Mouse (Mus musculus) adrenal gland, postnatal 10 days (tissue): Measurements from ENCODE around the gene Mob1a. TPM values are rescaled to one million over a fixed set of nuclear protein-coding genes. Genes with fewer than 3 reads are reported as not detected.
A peak's percentile ranks its signal among the peaks of the same experiment; 100 is the strongest.

ENCODE experiments used
- DNase-seq: peaks from one replicate; pipeline ENCODE4 v3.0.0; 2021; ENCODE audit warnings: mixed read lengths
- total RNA-seq, 2 experiments: library from RNA; stranded (reverse); gene quantifications; 2 replicates each; pipeline ENCODE4 v1.2.3; 2021

Mob1a gene
- total RNA-seq, 2 experiments from 2014 or later, result 66.1 to 71.9 TPM

DNA sequence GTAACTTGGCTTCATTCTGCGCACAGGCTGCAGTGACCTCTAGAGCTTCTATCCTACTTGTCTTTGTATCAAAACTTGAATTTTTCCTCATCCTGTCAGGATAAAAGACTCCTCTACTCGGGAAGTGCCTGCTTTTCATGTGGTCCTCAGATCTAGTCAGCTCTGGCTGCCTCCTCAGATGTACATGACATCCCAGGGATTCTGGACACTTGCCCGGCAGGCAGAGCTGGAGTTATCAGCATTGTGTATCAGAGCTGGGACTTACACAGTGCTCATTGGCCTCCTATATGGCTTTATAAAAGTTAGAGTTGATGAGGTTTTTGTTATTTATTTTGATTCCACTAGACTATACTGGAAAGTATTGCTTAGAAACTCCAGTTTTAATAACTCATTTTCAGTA lies 15.6 kb downstream of the Mob1a start:
- DNase-seq, result no peak

DNA sequence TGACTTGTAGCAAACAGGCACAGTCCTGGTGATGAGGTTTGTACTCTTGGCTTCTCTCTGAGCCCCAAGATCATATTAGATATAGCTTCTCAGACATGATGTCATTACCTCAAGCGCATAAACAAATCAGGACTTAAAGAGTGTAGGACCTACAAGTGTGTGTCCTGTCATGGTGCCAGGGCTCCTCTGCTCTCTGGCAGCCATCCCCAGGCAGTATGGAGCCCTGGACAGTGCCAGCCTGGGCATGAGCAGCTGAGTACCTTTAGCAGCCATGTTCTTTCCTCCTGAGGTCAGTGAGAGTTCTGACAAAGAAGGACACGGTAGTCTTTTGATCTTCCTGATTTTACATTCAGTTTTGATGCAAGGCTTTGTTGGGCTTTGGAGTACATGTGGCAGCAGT lies 17.1 kb downstream of the Mob1a start:
- no peak for DNase-seq

DNA sequence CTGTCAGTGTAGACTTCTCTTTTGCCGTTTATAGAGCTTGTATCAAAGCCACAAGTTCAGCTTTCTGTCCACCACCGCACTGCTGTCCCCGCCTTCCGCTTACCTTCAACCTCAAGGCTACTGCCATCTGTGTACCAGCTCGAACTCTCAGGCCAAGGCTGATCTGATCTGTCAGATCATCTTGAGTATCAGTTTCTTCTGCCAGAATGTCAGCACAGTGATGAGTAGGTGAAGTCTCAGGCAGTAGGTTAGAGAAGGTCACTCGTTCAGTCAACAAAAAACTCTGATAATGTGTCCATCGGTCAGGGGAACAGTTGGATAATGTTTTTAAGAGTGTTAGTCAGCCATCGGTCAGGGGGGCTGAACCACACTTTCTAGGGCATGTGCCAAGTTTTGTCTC lies 19.5 kb downstream of the Mob1a start:
- DNase-seq, result peak; percentile 48

DNA sequence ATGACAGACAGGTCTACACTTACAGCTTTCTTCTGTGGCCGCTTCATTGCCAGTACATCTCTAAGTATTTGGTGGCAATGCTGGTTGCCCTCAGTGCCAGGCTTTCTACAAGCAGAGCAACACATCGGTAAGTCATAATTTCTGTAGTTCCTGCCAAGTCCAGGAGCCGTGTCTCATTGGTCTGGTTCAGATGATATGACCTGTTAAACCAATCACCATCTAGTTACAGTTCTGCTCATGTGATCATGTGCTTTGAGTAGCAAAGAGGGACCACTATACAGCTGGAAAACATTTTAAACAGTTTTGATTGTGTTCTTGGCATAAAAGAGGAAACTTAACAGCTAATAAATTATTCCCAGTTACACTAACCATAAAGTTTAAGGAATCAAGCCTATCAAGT lies 22.1 kb downstream of the Mob1a start:
- DNase-seq, result no peak

DNA sequence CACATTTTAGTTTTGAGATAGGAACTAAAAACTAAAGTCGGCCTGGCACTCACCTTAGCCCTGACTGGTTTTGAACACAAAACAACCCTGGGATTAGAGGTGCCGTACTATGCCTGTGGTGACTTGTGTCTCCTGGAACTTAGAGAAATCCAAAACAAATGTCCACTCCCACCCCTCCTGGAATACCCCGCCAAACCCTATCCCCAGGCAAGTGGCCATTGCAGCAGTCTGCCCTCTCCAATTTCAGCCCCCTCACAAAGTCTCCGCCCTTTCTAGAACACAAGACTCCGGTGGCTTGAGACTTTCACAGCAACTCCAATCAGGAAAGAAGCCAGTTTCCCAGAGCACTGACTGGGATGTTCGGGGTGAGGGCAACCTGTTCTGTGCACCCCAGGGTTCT lies 23.1 kb downstream of the Mob1a start, which contains the start of gene Bola3:
Bola3 (plus strand) TSS at position 275 of the 400 bp plus-strand sequence.
- DNase-seq, result no peak

DNA sequence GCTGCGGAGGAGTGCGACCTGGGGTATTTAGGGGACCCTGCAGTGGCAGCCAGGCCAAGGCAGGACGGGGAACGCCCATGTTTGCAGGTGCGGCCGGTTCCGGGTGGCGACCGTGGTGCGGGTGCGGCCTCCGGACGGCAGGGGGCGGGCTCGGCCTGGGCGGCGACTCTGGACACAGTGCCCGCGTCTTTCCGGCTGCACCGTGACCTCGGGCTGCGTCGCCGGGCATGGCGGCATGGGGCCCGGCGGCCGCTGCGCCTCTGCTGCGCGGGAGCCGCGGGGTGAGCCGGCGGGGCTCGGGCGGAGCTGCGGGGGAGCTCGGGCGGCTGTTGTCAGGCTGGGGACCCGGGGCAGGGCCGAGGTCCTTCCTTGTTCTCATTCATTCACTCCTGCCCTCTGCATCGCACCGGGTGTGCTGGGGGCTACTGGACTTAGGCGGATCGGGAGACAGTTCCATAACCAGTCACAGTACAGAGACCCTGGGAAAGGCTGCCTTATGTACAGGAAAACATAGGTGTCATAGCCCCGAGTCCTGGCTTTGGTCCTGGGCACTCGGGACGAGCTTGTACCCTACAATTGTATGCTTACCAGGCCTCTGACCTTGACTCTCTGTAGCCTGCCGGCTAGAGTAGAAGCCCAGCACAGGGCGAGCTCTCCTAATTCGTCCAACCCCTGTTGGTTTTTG lies 23.6 kb downstream of the Mob1a start:
- peak; percentile 97 for DNase-seq

DNA sequence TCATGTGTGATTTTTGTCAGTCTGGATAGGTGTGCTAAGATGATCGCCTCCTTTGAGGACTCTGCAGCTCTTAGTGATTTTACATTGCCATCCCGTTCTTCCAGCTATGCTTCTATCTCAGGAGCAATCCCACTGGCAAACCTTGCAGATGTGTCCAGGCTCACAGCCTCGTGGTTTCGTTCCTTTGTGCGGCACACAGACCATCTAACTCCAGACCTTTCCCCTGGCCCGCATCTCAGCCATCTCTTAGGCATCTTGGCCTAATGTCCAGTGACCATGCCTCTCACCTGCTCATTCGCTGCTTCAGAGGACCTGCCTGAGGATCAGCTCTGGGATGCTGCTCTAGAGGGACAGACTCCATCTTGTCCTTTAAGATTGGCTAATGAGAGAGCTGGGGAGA lies 24.4 kb downstream of the Mob1a start:
- DNase-seq, result no peak

DNA sequence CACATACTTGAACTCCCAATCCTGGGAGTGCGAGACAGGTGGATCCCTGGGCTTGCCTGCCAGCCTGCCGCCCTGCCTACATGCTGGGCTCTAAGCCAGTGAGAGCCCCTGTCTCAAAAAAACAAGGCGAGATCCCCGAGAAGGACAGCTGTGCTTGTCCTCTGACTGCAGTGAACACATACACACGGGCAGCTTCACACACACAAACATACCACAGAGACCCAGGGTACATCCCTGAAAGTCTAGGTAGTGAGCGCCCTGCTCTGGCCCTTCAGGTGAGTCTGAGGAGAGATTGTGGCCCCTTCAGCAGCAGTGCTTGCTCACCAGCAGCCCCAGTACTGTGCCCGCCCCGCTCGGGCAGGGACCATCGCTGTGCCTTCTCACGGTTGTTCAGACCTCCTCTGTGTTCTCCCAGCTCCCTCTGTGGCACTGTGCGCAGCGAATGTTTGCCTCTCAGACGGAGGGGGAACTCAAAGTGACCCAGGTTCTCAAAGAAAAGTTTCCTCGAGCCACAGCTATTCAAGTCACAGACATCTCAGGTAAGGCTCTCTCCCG lies 25.1 kb downstream of the Mob1a start:
- no peak for DNase-seq

DNA sequence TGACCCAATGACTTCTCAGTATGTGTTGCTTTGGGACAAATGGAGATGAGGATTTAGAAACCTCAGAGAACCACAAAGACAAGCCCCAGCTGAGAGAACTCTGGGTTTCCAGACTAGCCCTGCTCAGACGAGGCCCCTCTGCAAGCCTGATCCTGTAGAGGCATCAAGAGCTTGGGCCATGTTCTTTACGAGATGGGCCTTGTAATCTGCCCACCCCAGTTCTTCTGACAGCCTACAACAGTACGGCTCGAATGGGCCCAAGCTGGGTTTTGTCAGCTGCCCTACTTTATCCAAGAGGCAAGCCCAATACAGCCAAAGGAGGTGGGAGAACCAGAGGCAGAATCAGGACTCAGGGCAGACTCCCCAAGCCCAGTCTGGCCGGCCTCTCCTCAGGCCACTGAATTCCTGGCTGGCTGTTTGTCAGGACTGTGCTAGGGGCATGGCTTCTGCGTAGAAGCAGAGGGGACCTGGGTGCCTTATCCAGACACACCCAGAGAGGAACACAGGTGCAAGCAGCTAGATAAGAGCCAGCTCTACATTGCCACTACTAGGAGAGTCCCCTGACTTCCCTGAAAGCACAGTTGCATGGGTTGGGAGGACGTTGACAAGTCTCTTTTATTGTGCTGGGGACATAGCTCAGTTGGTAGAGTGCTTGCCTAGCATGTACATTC lies 25.8 kb downstream of the Mob1a start:
- no peak for DNase-seq

DNA sequence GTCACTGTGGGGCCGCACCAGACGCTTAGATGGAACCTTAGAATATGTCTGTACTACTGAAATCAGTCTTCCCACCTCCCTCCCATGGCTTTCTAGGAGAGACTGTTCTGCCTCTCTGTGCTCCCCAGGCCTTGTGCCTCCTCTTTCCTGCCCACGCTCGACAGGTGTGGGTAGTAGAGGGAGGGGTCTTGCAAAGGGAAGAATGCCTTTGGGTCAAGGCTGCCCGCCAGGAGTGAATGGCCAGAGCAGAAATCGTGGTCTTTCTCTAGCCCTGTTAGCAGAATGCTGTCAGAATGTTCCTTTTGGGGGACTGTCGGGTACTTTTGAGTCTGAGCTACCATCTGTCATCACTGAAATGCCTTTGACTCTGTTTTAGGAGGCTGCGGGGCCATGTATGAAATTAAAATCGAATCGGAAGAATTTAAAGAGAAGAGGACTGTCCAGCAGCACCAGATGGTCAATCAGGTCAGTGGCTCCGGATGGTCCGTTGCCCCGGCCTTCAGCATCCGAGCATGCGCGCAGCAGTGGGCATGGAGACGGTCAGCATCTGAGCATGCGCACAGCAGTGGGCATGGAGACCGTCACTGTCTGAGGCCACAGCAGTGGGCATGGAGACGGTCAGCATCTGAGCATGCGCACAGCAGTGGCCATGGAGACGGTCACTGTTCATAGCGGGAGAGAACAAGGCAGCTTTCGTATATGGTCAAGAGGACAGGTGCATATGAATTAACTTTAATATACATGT lies 27.0 kb downstream of the Mob1a start:
- DNase-seq, result no peak

DNA sequence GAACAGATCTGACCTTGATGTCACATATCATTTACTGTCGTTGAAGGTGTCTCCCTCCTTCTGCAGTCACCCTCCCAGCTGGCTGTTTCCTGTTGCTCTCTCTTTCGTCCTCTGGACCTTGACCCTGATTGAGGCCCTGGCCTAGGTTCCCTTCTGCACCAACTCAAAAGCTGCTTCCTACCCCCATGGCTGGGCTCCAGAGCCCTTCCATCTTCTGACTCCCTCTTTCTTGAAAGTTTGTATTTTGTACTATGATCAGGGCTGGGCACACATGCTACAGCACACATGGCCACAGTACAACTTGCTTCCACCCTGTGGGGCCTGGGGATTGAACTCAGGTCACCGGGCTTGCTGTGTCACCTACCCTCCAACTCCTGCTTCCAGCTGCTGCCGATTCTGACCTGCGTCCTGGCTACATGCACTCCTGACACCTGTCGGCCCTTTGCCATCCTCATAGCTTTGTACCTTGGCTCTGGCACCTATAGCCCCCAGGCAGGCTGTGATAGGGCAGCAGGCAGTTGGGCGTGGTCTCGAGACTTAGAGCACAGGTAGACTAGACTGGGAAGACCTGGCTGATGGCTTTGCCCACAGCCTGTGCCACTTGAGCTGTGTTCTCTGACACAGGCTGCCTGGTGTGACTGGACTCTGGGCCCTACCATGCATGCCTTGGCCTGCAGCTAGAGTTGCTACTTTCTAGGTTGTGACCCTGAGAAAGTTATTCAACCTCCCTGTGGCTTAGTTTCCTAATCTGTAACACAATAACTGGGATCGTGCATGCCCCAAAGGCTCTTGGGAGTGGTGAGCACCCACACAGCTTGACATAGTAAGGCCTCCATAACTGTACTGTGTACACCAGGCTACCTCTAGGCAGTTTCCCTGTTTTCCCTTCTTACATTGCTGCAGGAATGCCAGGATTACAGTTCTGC lies 29.3 kb downstream of the Mob1a start:
- no peak for DNase-seq

DNA sequence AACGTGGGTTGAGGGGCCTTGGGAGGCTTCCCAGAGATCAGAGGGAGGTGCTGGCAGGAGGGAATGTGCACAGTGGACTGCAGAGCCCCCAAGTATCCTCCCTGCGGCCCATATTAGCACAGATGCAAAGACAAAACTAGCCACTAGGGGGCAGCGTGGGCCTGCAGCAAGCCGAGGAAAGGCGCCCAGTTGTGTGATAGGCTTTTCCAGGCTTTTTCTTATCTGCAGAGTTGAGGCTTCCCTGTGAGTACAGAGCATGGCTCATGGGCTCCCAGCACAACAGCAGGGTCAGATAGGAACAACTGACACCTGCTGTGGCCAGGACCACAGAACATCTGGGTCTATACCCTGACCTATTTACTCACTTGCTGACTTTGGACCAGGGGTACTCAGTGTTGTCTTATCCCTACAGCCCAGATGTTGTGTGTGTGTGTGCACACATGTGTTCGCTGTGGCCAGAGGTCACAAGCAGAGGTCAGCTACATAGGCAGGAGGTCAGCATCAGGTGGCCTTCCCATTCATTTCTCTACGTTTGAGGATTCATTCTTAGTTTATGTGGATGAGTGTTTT lies 30.8 kb downstream of the Mob1a start:
- peak; percentile 93 for DNase-seq

DNA sequence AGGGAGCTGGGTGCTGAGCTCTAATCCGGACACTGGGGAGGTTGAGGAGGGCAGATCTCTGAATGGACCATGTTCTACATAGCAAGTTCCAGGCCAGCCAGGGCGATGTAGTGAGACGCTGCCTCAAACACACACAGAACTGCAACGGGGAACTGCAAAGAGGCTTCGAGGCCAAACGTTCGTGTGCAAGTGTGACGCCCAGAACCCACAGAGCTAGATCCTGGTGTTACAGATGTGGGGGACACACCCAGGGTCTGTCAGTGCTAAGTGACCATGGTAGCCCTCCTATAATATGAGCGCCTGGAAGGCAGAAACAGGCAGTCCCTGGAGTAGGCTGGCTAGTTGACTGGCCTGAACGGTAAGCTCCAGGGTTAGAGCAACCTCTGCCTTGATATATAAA lies 31.6 kb downstream of the Mob1a start:
- no peak for DNase-seq

DNA sequence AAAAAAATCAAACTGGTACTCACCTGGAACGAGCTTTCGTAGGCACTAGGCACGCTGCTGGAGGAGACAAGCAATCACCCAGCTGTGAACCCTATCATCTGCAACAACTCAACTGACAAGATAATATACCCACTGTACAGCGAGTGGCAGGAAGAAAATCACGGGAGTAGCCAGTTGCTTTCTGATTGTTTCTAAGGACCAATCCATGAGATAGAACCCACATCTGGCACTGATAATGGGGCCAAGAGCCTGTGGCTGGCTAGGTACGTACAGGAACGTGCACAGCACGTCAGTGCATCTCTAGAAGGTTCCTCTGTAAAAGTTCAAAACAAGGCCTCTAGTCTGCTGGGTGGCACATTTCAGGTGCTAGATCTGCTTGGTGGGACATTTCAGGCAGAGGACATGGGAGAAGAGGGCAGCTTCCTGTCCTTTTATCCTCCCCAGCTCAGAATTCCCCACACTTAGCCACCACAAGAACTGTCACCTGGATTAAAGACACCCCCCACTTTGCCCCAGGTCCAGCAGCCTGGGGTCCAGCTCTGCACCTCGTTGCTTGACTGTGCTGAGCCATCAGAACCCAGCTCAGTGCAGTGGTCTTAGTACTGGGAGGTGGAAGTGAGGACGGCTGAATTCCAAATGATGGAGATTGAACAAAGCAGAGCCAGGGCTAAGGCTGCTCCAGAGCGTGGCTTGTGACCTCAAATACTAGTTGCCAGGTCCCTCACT lies 35.9 kb downstream of the Mob1a start:
- no peak for DNase-seq

DNA sequence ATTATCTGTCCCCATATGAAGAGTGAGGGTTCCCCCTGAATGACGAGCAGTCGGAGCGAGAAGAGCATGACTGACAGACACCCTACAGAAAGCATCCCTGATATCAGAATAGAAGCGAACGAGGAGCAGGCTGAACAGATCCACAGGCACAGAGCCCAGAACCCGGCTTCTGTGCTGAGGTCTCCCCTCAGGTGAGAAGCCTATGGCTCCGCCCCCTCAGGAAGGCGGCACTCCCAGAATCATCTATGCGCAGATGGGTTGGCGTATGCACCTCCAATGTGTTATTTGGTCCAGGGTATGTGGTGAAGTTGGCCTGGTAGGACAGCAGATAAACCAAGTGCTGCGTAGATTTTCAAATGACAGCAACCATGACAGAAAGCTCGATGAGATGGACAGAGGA lies 37.3 kb downstream of the Mob1a start:
- DNase-seq, result no peak

DNA sequence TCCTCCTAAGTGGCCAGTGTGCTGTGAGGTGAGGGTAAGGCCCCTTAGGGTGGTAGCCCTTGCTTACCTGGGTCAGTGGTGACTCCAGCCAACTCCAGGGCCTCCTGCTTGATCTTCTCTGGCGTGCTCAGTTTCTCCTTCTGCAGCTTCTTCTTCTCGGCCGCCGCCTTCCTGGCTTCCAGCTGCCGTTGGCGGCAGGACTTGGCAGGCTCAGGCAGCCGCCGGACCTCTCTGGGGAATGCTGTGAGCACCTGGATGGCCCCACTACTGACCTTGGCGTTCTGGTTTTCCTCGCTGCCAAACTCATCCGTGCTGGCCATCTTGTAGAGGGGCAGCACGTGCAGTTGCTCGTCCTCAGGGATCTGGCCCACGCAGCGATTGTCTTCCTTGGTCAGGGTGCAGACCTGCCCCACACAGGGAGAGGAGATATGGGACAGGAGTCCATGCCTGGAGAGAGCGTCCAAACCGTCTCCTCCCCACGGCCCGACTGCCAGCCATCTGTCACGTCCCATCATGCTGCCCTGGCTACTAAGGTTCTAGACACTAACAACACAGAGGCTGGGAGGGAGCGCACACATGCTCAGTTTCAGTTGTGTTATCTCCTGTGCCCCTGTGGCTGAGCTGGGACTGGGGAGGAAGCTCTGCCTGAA lies 44.6 kb downstream of the Mob1a start:
- DNase-seq, result peak; percentile 43

DNA sequence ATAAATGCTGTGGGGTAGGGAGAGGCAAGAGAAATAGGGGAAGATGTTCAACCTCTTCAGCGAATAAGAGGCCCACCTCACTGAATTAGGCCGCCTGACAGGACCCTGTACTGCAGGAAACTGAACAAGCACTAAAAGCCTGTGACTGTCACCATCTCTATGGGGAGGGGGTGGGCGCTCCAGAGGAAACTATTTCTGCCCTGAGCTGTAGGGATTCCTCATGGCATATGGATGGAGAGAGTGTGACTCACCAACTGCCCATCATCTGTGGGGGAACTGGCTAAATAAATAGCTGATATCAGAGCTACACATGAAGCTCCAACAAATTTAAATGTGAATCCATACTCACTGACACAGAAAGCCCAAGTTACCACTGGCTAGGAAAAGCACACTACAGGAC lies 45.5 kb downstream of the Mob1a start:
- no peak for DNase-seq

DNA sequence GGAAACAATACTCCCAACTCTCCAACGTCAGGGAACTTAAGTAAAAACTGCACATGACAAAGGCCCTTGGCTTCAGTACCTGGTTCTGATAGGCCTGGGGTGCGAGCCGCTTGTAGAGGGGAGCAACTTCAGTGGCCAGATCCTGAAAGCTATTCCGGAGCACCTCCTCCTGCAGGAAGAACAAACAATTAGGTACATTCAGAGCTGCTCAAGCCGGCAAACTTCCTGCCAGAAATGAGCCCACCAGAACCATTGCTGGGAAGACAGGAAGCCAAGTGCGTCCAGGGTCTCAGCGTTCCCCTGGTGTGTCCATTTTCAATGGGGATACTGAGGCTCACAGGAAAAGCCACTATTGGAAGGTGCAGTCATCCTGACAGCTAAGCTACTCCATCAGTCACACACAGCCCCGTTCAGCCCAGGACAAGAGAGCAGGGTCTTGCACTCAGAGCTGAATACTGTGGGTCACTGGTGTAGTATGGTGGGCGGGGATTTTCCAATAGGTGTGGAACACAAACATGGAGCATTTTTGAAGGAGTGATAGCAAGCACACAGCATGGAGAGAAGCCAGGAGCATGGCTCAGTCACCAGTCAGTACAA lies 48.0 kb downstream of the Mob1a start:
- DNase-seq, result no peak

DNA sequence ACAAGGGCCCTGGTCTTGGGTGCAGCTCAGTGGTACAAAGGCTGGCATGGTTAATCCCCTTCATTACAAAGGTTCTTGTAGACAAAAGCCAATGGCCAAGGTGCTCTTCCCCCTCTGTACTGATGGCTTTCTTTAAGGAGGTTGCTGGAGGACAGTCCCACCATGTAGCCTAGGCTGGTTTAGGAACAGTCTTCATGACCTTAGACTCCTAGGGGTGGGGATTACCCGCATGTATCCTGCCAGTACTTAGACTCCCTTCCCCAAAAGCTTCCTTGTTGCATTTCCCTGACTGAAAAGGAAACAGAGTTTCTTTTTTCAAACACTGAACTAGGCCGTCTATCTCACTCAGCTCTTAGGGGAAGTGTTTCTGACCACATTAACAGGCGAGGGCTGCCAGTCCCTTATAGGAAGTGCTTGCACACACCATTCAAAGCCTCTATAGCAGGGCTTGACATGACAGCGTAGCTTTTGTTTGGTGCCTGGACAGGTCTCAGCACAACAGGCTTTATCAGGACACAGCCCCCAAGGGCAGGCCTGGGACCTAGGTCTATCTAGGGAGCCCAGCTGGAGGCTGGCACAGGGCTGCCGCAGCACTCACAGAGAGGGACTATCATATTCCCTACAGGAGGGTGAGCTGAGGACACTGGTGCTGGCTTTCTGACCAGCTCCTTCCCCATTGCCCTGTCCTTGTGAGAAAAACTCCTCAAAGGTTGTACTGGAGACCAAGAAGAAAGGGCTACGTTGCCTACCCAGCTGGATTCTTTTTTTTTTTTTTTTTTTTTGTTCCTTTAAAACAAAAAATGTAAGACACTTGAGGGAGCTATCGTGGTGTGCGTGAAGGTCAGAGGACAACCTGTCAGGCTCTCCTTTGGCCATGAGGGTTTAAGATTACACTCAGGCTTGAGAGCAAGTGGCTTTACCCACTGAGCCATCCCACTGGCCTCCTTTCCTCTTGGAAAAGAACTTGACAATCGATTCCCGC lies 56.0 kb downstream of the Mob1a start:
- DNase-seq, result peak; percentile 61
